Comparison of ENCODE assay signal across 8 mouse cellular contexts in genomic region chr1:61139291-61139983, GRCm38 (mm10).
A peak's percentile ranks its signal among the peaks of the same experiment; 100 is the strongest.
DNase-seq lines count a peak whose midpoint lies in the region; ATAC-seq and TF ChIP-seq lines count a peak whose summit lies in the region.

No protein-coding gene starts in this region.

- H3K27ac ChIP-seq in embryonic facial prominence, embryonic 10.5 days (replicated peaks): peak overlapping the region; percentile 81
- H3K27ac ChIP-seq in heart, adult 2 months: no peak overlapping the region
- peak overlapping the region; percentile 33; the same call in 1 of the 2 replicates for H3K27ac ChIP-seq in kidney, embryonic 15.5 days
- H3K27ac ChIP-seq in limb, embryonic 13.5 days: peak overlapping the region; percentile 10; the same call in 1 of the 2 replicates
- H3K27ac ChIP-seq in neural tube, embryonic 11.5 days (ENCODE audit: low read depth, low read length): peak overlapping the region; percentile 54

- no peaks in the 10 kb centered on the region for H3K36me3 ChIP-seq in embryonic facial prominence, embryonic 10.5 days (replicated peaks)
- peaks cover 10% of the 10 kb centered on the region; the same call in 1 of the 2 replicates for H3K36me3 ChIP-seq in heart, adult 2 months (ENCODE audit: control insufficient read depth, insufficient read depth, low read length)
- no peaks in the 10 kb centered on the region for H3K36me3 ChIP-seq in kidney, embryonic 15.5 days
- no peaks in the 10 kb centered on the region for H3K36me3 ChIP-seq in limb, embryonic 13.5 days
- no peaks in the 10 kb centered on the region for H3K36me3 ChIP-seq in neural tube, embryonic 11.5 days (ENCODE audit: control insufficient read depth, insufficient read depth, low read length)

- TF ChIP-seq CTCF in heart, adult 2 months (IDR thresholded peaks at IDR 0.05): peak; percentile 87

- H3K9ac ChIP-seq in heart, adult 2 months (ENCODE audit: low read depth, low read length): no peak overlapping the region
- H3K9ac ChIP-seq in kidney, embryonic 15.5 days: no peak overlapping the region
- no peak overlapping the region for H3K9ac ChIP-seq in limb, embryonic 13.5 days
- H3K9ac ChIP-seq in neural tube, embryonic 11.5 days (ENCODE audit: low read length): 0 out of 2 replicates have a peak overlapping the region, but pooled peaks have one; percentile 14

- no peak for ATAC-seq in kidney, embryonic 15.5 days (replicated peaks; ENCODE audit: low FRiP score)
- no peak for ATAC-seq in limb, embryonic 13.5 days (ENCODE audit: low FRiP score, low read depth)
- peak; percentile 77 for ATAC-seq in neural tube, embryonic 11.5 days (ENCODE audit: insufficient read depth, low FRiP score, low TSS enrichment)

- intact Hi-C loops in heart, adult 2 months (cut with DNase I): loop anchor here (2.0 to 5.0 kb wide), 2 partner anchors 1825 to 1848 kb away; no protein-coding TSS in a partner anchor

- TF ChIP-seq EP300 in heart, adult 2 months (IDR thresholded peaks at IDR 0.05; ENCODE audit: insufficient read depth, low read depth, low read length): peak; percentile 75

- H3K9me3 ChIP-seq in embryonic facial prominence, embryonic 10.5 days: no peaks in the 10 kb centered on the region
- H3K9me3 ChIP-seq in kidney, embryonic 15.5 days (replicated peaks): no peaks in the 10 kb centered on the region
- H3K9me3 ChIP-seq in limb, embryonic 13.5 days: no peaks in the 10 kb centered on the region
- no peaks in the 10 kb centered on the region for H3K9me3 ChIP-seq in neural tube, embryonic 11.5 days (ENCODE audit: control insufficient read depth, low read length)

- H3K4me3 ChIP-seq in embryonic facial prominence, embryonic 10.5 days: peak overlapping the region; percentile 43
- H3K4me3 ChIP-seq in heart, adult 2 months: 0 out of 2 replicates have a peak overlapping the region, but pooled peaks have one; percentile 6
- H3K4me3 ChIP-seq in kidney, embryonic 15.5 days (replicated peaks): peak overlapping the region; percentile 21
- peak overlapping the region; percentile 23 for H3K4me3 ChIP-seq in limb, embryonic 13.5 days
- H3K4me3 ChIP-seq in neural tube, embryonic 11.5 days (ENCODE audit: low read depth, low read length): no peak overlapping the region

- peak overlapping the region; percentile 51 for H3K4me2 ChIP-seq in kidney, embryonic 15.5 days
- peak overlapping the region; percentile 54 for H3K4me2 ChIP-seq in limb, embryonic 13.5 days (replicated peaks)
- H3K4me2 ChIP-seq in neural tube, embryonic 11.5 days (ENCODE audit: low read depth): peak overlapping the region; percentile 23

- no peaks in the 10 kb centered on the region for H3K79me2 ChIP-seq in heart, adult 2 months (replicated peaks; ENCODE audit: control insufficient read depth, insufficient read depth, low read length)

- no peak for TF ChIP-seq POLR2A in heart, adult 2 months (IDR thresholded peaks at IDR 0.05; ENCODE audit: insufficient read depth, low read depth, low read length)

- peaks cover 10% of the 10 kb centered on the region; the same call in 1 of the 2 replicates for H3K27me3 ChIP-seq in embryonic facial prominence, embryonic 10.5 days (replicated peaks; ENCODE audit: low read depth, poor library complexity, severe bottlenecking)
- no peaks in the 10 kb centered on the region for H3K27me3 ChIP-seq in heart, adult 2 months (ENCODE audit: control insufficient read depth, insufficient read depth, low read length)
- peaks cover 13% of the 10 kb centered on the region; the same call in 1 of the 2 replicates for H3K27me3 ChIP-seq in kidney, embryonic 15.5 days
- peaks cover 5% of the 10 kb centered on the region; the same call in 1 of the 2 replicates for H3K27me3 ChIP-seq in limb, embryonic 13.5 days
- H3K27me3 ChIP-seq in neural tube, embryonic 11.5 days (ENCODE audit: control insufficient read depth, insufficient read depth, low read length): no peaks in the 10 kb centered on the region

- WGBS in embryonic facial prominence, embryonic 10.5 days: 8% methylated on average over 15 of the region's 15 CpGs
- 23% methylated on average over 15 of the region's 15 CpGs for WGBS in heart, adult 2 months
- WGBS in kidney, embryonic 15.5 days: 5% methylated on average over 15 of the region's 15 CpGs
- WGBS in limb, embryonic 13.5 days: 6% methylated on average over 15 of the region's 15 CpGs
- WGBS in neural tube, embryonic 11.5 days: 3% methylated on average over 15 of the region's 15 CpGs

- peak; percentile 26 for DNase-seq in ovary, postnatal 36 days (ENCODE audit: low spot score)
- DNase-seq in ovary, adult 18-20 months (ENCODE audit: low spot score): no peak
- peak; percentile 80 for DNase-seq in embryonic facial prominence, embryonic 10.5 days (ENCODE audit: low spot score)
- DNase-seq in heart, adult 2 months: peak in 1 of 2 experiments; percentile 60
- peak; percentile 80 for DNase-seq in neural tube, embryonic 11.5 days (ENCODE audit: low spot score)
- DNase-seq in thymus, postnatal 14 days: peak; percentile 29

- peaks cover 66% of the 10 kb centered on the region for H3K4me1 ChIP-seq in embryonic facial prominence, embryonic 10.5 days
- H3K4me1 ChIP-seq in heart, adult 2 months (ENCODE audit: control insufficient read depth, insufficient read depth, low read length): peaks cover 14% of the 10 kb centered on the region
- peaks cover 58% of the 10 kb centered on the region for H3K4me1 ChIP-seq in kidney, embryonic 15.5 days
- H3K4me1 ChIP-seq in limb, embryonic 13.5 days: peaks cover 56% of the 10 kb centered on the region
- H3K4me1 ChIP-seq in neural tube, embryonic 11.5 days (ENCODE audit: control insufficient read depth, insufficient read depth, low read length): peaks cover 34% of the 10 kb centered on the region
